Mouse (Mus musculus): Measurements from ENCODE around the gene Wwc1.
"Not testable (repeated sequence)": the region's sequence is repeated elsewhere in the genome, so short reads cannot be mapped to it uniquely, and the experiment has no call there.

- not testable (repeated sequence) for TF ChIP-seq POLR2A (IDR thresholded peaks at IDR 0.05; ENCODE audit: control insufficient read depth, extremely low read depth, insufficient read depth, low read length, poor library complexity); CTCF (IDR thresholded peaks at IDR 0.05; ENCODE audit: borderline replicate concordance, control insufficient read depth, extremely low read depth, insufficient read depth, low read length, poor library complexity)
These were observed 187.5 kb downstream of the Wwc1 start for GRCm38 (mm10) chr11:35792800-35793199.
